Mouse (Mus musculus): ENCODE measurements around the gene Trappc13. TPM values are rescaled to one million over a fixed set of nuclear protein-coding genes. Genes with fewer than 3 reads are reported as not detected.
A peak's percentile ranks its signal among the peaks of the same experiment; 100 is the strongest.

The Trappc13 gene
- polyA plus RNA-seq, 1 experiment from 2014 or later: 52.7 TPM

DNA sequence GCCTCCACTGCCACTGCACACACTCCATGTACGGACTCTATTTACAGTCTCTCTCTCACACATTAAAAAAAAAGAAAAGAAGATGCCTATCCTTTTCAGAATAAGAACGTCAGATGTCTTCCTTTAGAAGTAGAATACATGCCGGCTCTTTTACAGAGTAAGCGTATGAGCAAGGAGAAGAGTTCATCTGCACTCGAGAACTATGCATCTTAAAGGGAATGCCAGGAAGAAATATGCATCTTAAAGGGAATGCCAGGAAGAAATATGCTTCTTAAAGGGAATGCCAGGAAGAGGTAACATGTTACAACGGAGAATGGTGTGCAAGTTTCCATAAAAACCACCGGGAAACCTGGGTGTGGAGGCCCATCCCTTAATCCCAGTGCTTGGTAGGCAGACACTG lies 23.2 kb downstream of the Trappc13 start:
- H3K9ac ChIP-seq: no peak overlapping the region
- no peak for ATAC-seq (ENCODE audit: insufficient number of reproducible peaks, low FRiP score)
- no peaks in the 10 kb centered on the region for H3K9me3 ChIP-seq (replicated peaks)
- no peaks in the 10 kb centered on the region for H3K4me1 ChIP-seq (replicated peaks)
- H3K36me3 ChIP-seq: peaks cover 42% of the 10 kb centered on the region
- WGBS: 92% methylated on average over 7 of the region's 7 CpGs
- H3K4me2 ChIP-seq: no peak overlapping the region
- H3K27ac ChIP-seq (ENCODE audit: poor library complexity, severe bottlenecking): no peak overlapping the region
- H3K27me3 ChIP-seq (replicated peaks): no peaks in the 10 kb centered on the region
- H3K4me3 ChIP-seq: no peak overlapping the region

DNA sequence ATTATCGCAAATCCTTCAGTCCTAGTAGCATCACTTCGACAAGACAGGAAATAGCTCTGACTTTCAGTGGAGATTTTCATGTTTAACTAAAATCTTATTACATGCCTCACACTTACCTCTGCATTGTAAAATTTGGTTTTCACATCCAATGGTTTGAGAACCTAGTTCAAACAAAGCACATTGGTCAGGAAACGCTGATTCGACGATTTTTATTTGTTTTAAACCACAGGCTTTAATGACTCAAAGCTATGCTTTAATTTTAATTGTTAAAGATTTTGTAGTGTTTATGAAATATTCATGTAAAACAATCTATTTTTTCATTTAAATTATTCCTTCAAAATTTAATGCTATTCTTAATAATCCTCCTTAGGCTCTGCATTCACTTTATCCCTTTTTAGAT lies 24.1 kb downstream of the Trappc13 start:
- Histone ChIP-seq H3K4me2 (no peak overlapping the region), H3K4me1 (replicated peaks) (no peaks in the 10 kb centered on the region), H3K9me3 (replicated peaks) (no peaks in the 10 kb centered on the region), H3K36me3 (peaks cover 38% of the 10 kb centered on the region), H3K9ac (no peak overlapping the region), H3K27ac (ENCODE audit: poor library complexity, severe bottlenecking) (no peak overlapping the region), H3K27me3 (replicated peaks) (no peaks in the 10 kb centered on the region), H3K4me3 (no peak overlapping the region)
- 95% methylated on average over 5 of the region's 5 CpGs for WGBS
- no peak for ATAC-seq (ENCODE audit: insufficient number of reproducible peaks, low FRiP score)

DNA sequence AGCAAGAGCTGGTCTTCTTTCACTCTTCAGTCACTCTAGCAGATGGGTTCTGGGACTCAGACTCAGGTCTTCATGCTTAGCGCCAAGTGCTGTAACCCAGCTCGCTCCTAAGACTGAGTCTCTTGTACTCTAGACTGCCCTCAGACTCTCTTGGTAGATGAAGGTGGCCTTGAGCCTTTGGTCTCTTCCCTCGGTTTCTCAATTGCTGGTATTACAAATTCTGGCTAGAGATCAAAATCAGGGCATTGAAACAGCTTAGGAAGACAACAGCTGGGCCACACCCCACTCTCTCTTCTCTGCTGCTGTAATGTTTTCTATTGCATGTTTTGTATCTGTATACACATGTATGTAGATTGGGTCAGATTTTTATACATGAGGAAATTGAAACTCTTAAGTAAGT lies 32.6 kb downstream of the Trappc13 start:
- Histone ChIP-seq H3K4me3 (no peak overlapping the region), H3K27me3 (replicated peaks) (no peaks in the 10 kb centered on the region), H3K36me3 (peaks cover 69% of the 10 kb centered on the region), H3K4me2 (no peak overlapping the region), H3K4me1 (replicated peaks) (no peaks in the 10 kb centered on the region), H3K9ac (no peak overlapping the region), H3K9me3 (replicated peaks) (no peaks in the 10 kb centered on the region), H3K27ac (ENCODE audit: poor library complexity, severe bottlenecking) (no peak overlapping the region)
- no peak for ATAC-seq (ENCODE audit: insufficient number of reproducible peaks, low FRiP score)
- 94% methylated on average over 3 of the region's 3 CpGs for WGBS

DNA sequence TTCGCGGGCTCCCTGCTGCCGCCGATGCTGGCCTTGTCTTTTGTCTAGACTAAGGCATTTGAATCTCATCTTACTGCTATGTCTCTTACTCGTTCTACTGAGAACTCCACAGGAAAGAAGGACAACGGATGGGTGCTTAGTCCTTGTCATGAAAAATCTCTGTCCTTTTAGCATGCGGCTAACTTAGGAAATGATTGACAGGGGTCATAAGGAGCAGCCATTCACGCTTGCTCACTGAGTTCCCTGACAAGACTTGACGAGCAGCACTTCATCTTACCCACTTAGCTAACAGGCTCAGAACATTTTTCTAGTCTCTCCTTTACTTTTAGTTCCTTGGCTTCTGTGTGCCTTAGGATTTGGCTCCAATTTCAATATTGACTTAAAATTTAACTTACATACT lies 33.4 kb downstream of the Trappc13 start:
- no peak overlapping the region for H3K4me3 ChIP-seq

DNA sequence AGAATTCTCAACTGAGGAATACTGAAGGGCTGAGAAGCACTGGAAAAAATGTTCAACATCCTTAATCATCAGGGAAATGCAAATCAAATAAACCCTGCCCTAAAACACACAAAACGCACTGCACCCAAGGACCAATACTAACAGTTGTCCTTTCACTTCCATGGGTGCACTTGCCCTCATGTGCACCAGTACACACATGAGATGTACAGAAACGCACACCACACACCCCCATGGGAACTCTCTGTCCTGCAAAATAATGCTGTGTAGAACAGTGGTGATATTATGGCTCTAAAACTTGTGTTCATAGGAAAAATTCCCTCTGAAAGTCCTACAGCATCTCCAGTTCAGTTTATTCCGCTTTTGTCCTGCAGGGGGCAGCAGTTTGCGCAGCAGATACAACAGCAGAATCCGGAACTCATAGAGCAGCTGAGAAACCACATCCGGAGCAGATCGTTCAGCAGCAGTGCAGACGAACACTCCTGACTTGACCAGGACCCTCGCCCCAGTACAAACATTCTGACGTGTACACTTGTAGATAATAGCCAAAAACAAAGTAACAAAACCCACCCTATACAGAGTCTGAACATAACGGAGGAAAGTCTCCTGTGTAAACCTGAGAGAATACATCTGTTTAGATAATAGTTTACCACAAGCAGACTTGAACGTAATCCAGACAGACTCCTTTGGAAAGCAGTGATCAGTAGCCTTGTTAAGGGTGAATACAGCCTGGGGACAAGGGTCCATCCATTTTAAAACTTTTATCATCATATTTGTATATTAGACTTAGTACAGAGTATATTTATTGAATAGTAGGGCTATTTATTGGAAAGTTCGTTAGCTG lies 38.7 kb downstream of the Trappc13 start:
- H3K4me2 ChIP-seq: peak overlapping the region; percentile 39
- H3K27ac ChIP-seq (ENCODE audit: poor library complexity, severe bottlenecking): no peak overlapping the region
- H3K27me3 ChIP-seq (replicated peaks): no peaks in the 10 kb centered on the region
- WGBS: 36% methylated on average over 13 of the region's 13 CpGs
- H3K9me3 ChIP-seq (replicated peaks): no peaks in the 10 kb centered on the region
- ATAC-seq (ENCODE audit: insufficient number of reproducible peaks, low FRiP score): no peak
- H3K4me1 ChIP-seq (replicated peaks): 0 out of 2 replicates have a peak, but pooled peaks cover 3% of the 10 kb centered on the region
- no peak overlapping the region for H3K4me3 ChIP-seq
- H3K9ac ChIP-seq: no peak overlapping the region
- H3K36me3 ChIP-seq: peaks cover 29% of the 10 kb centered on the region

More for the DNA sequence above, 33.4 kb downstream of the Trappc13 start:
- no peak overlapping the region for H3K27ac ChIP-seq (ENCODE audit: poor library complexity, severe bottlenecking)
- no peak overlapping the region for H3K9ac ChIP-seq
- H3K36me3 ChIP-seq: peaks cover 74% of the 10 kb centered on the region
- H3K27me3 ChIP-seq (replicated peaks): no peaks in the 10 kb centered on the region
- no peak overlapping the region for H3K4me2 ChIP-seq
- H3K4me1 ChIP-seq (replicated peaks): no peaks in the 10 kb centered on the region
- no peaks in the 10 kb centered on the region for H3K9me3 ChIP-seq (replicated peaks)
- no peak for ATAC-seq (ENCODE audit: insufficient number of reproducible peaks, low FRiP score)
- WGBS: 80% methylated on average over 9 of the region's 9 CpGs

DNA sequence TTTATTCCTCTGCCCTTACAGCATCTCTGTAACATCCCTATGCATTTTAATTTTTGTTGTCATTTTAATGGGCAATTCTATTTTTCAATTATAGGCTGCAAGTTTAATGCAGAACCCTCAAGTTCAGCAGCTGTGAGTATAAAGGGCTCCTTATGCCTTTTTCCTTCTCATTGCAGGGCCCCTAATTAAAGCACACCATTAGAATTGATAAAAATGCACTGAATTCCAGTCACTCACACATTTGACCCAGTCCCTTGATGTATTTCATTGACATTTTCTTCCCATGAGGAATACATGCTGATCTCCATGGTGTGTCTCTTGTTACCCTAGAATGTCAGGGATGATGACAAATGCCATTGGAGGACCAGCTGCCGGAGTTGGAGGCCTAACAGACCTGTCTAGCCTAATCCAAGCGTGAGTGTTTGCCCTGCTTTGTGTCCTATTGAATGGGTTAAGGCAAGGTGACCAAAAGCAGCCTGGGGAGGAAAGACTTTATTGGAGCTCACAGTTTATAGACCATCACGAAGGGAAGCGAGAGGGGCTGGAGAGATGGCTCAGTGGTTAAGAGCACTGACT lies 43.7 kb downstream of the Trappc13 start:
- H3K9ac ChIP-seq: no peak overlapping the region
- no peak overlapping the region for H3K4me3 ChIP-seq
- no peak for ATAC-seq (ENCODE audit: insufficient number of reproducible peaks, low FRiP score)
- no peaks in the 10 kb centered on the region for H3K27me3 ChIP-seq (replicated peaks)
- no peak overlapping the region for H3K27ac ChIP-seq (ENCODE audit: poor library complexity, severe bottlenecking)
- H3K4me1 ChIP-seq (replicated peaks): 0 out of 2 replicates have a peak, but pooled peaks cover 1% of the 10 kb centered on the region
- H3K4me2 ChIP-seq: no peak overlapping the region
- 0 out of 2 replicates have a peak, but pooled peaks cover 4% of the 10 kb centered on the region for H3K36me3 ChIP-seq
- 83% methylated on average over 4 of the region's 4 CpGs for WGBS
- no peaks in the 10 kb centered on the region for H3K9me3 ChIP-seq (replicated peaks)

DNA sequence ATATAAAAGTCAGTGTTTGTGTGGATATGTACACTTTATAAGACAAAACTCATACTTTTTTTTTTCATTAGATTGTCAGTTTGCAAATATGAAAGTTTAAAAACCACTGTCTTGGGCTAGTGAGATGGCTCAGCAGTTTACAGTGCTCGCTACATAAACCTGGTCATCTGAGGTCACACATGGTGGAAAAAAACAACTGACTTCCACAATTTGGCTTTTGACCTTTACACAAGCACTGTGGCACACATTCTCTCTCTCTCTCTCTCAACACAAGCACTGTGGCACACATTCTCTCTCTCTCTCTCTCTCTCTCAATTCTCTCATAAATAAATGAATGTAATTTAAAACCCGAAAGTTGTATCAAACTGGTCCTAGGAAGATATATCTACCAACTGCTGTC lies 45.7 kb downstream of the Trappc13 start:
- Histone ChIP-seq H3K4me3 (no peak overlapping the region), H3K9ac (no peak overlapping the region), H3K27ac (ENCODE audit: poor library complexity, severe bottlenecking) (no peak overlapping the region), H3K9me3 (replicated peaks) (no peaks in the 10 kb centered on the region), H3K36me3 (0 out of 2 replicates have a peak, but pooled peaks cover 4% of the 10 kb centered on the region), H3K4me1 (replicated peaks) (no peaks in the 10 kb centered on the region), H3K27me3 (replicated peaks) (no peaks in the 10 kb centered on the region), H3K4me2 (no peak overlapping the region)
- WGBS: 89% methylated on average over 2 of the region's 2 CpGs
- ATAC-seq (ENCODE audit: insufficient number of reproducible peaks, low FRiP score): no peak

DNA sequence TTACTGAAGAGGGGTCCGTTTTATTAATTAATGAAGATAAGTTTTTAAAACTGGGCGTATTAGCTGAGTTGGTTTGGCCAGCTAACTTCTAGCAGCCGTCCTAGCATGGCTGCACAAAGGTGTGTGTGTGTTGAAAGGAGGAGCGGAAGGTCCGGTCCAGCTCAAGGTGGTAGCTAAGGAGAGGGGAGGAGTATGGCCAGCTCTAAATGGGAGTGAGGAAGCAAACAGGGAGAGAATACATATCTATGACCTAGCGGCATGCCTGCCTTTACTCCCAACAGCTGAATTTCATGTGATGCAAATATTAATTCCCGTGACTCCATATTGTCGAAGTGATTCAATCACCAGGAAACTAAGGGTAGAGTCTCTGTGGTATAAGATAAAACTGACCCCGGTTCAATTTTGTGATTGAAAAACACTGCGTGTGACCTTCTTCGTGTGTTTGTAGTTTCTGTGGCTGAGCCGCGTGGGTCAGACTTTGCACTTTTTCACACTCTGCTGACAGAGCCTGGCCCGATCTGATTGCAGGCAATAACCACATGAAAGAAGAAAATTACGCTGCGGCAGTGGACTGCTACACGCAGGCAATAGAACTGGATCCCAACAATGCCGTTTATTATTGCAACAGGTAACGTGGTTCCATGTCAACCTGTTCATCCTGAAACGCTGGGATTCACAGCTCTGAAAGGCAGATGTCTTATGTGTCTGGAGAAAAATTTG lies 54.4 kb downstream of the Trappc13 start:
- Histone ChIP-seq H3K4me2 (no peak overlapping the region), H3K9ac (no peak overlapping the region), H3K4me1 (replicated peaks) (no peaks in the 10 kb centered on the region), H3K36me3 (no peaks in the 10 kb centered on the region; the same call in 1 of the 2 replicates), H3K27ac (ENCODE audit: poor library complexity, severe bottlenecking) (no peak overlapping the region), H3K27me3 (replicated peaks) (no peaks in the 10 kb centered on the region), H3K9me3 (replicated peaks) (no peaks in the 10 kb centered on the region), H3K4me3 (no peak overlapping the region)
- WGBS: 90% methylated on average over 20 of the region's 20 CpGs
- ATAC-seq (ENCODE audit: insufficient number of reproducible peaks, low FRiP score): no peak

DNA sequence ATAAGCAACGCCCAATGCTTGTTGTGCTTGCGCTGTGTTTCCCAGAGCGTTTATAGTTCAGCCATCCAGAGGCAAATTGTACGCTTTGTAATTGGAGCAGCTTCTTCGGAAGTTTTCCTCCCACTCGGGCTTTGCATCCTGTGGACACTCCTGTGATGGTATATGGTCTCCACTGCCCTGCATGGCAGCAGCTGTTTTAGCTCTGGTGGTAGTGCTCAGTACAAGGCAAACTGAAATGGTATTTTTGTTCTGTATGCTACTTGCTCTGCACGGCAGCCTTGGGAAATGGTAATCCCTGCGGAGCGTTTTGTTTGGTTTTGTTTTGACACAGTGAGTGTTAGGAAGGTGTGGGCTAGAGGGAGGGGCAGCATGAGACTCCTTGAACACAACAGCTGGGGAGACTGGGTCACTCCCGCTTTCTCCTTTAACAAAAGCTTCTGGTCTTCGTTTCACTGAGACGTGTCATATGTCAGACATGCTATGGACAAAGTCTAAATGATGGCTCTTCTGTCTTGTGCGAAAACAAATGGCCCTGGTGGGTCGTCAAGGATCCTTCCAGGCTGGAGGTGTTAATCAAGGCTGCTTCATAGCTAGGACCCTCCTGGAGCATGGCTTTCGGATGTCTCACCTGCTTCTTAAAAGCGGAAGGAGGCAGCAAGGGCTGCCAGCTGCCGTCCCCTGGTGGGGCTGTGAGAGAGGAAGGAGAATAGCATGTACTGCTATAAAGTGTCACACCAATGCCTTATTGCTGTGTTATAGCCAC lies 56.0 kb downstream of the Trappc13 start:
- H3K27ac ChIP-seq (ENCODE audit: poor library complexity, severe bottlenecking): no peak overlapping the region
- H3K9ac ChIP-seq: no peak overlapping the region
- no peaks in the 10 kb centered on the region for H3K27me3 ChIP-seq (replicated peaks)
- no peak overlapping the region for H3K4me3 ChIP-seq
- no peak for ATAC-seq (ENCODE audit: insufficient number of reproducible peaks, low FRiP score)
- H3K36me3 ChIP-seq: peaks cover 2% of the 10 kb centered on the region
- H3K9me3 ChIP-seq (replicated peaks): no peaks in the 10 kb centered on the region
- no peaks in the 10 kb centered on the region for H3K4me1 ChIP-seq (replicated peaks)
- 74% methylated on average over 17 of the region's 17 CpGs for WGBS
- no peak overlapping the region for H3K4me2 ChIP-seq

DNA sequence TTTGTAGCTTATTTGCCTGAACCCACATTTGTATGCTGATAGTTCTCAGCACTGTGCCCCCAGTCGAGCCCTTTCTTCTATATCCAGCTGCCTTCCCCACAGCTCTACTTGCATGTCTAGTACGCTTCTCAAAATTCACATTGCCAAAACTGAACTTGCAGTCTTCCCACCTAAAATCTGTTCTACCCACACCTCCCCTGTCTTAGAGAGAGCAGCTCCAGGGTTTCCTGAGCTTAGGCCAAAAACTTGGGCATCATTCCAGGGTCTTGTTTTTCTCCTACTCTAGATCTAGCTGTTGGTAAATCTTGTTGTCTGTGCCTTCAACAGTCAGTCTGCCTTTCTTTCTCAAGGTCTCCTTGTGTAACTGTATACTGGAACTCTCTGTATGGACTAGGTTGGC lies 63.4 kb downstream of the Trappc13 start:
- WGBS: 89% methylated on average over 2 of the region's 2 CpGs
- Histone ChIP-seq H3K9me3 (replicated peaks) (0 out of 2 replicates have a peak, but pooled peaks cover 3% of the 10 kb centered on the region), H3K4me3 (no peak overlapping the region), H3K4me1 (replicated peaks) (peaks cover 9% of the 10 kb centered on the region), H3K9ac (no peak overlapping the region), H3K4me2 (no peak overlapping the region), H3K27me3 (replicated peaks) (no peaks in the 10 kb centered on the region; the same call in 1 of the 2 replicates), H3K36me3 (peaks cover 2% of the 10 kb centered on the region), H3K27ac (ENCODE audit: poor library complexity, severe bottlenecking) (no peak overlapping the region)
- ATAC-seq (ENCODE audit: insufficient number of reproducible peaks, low FRiP score): no peak

Measured in heart, embryonic 12.5 days (tissue).